Mouse (Mus musculus): Measurements from ENCODE around the gene Vmo1.

DNA sequence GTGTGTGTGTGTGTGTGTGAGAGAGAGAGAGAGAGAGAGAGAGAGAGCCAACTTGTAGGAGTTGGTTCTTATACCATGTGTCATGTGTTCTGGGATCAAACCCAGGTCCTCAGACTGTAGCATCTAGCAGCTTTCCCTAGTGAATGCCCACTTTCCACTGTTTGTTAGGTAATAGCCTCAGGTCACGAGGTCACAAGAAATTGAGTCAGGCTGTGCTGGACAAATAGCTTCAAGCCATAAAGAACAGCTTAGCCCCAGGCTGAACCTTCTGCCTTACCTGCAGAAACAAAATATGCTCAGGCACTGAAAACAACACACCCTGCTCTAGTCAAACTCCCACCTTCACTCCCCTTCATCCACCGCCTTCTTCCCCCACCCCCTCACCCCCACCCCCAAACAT is 3.2 kb downstream of the Vmo1 start:
- no peak for TF ChIP-seq CTCF (IDR thresholded peaks at IDR 0.05)
- no peak for TF ChIP-seq EP300 (IDR thresholded peaks at IDR 0.05)

Data from lung, postnatal 0 days (tissue).